ENCODE assay signal across 22 mouse cellular contexts in the genomic region with DNA sequence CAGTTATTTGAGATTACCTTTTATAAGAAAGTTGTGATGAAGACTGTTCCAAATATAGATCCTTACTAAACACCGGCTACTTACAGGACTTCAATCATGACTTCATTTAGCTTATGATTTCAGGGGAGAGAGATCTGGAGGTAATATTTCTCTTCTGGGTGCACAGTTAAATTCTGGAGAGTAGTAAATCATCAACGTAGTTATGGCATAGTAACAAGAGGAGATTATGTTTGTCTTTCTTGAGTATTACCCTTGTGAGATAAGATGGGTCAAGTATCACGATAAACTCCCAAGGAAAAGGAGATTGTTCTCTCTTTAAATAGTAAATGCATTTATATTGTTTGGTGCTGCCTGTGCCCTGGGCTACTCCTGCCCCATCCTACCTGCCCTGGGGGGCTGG.
"Had no signal": no experiment of that assay in that cellular context is flagged by ENCODE, and none has a peak within 500 bp of the region (broad histone marks: within the 10 kb centered on the region; RNA-seq: fewer than 3 reads in every experiment).

No protein-coding gene starts in this region.

- H3K4me2 ChIP-seq: heart, embryonic 12.5 days; hindbrain, embryonic 13.5 days; hindbrain, embryonic 15.5 days; limb, embryonic 12.5 days; liver, embryonic 11.5 days; liver, embryonic 13.5 days; liver, embryonic 15.5 days had no signal

- DNase-seq: forebrain, postnatal 0 days; gastrocnemius, postnatal 14 days; gastrocnemius, postnatal 36 days; heart, adult 11 months; heart, postnatal 36 days; kidney, adult 18-20 months; kidney, adult 8-10 months; kidney, postnatal 10 days; kidney, postnatal 25 days; kidney, postnatal 4 days; liver; liver, embryonic 13.5 days had no signal

- H3K27ac ChIP-seq: hindbrain, embryonic 13.5 days; hindbrain, embryonic 15.5 days; hindbrain, postnatal 0 days; layer of hippocampus, adult 2 months; left cerebral cortex, adult 2 months; limb, embryonic 10.5 days; limb, embryonic 12.5 days; liver, embryonic 13.5 days; liver, embryonic 15.5 days had no signal

- H3K27me3 ChIP-seq: heart, embryonic 12.5 days; hindbrain, embryonic 13.5 days; hindbrain, embryonic 15.5 days; limb, embryonic 12.5 days; liver, embryonic 13.5 days; liver, embryonic 15.5 days had no signal

- H3K4me3 ChIP-seq: heart, embryonic 12.5 days; hindbrain, embryonic 13.5 days; hindbrain, embryonic 15.5 days; layer of hippocampus, adult 2 months; left cerebral cortex, adult 2 months; limb, embryonic 10.5 days; limb, embryonic 12.5 days; liver, embryonic 13.5 days; liver, embryonic 15.5 days had no signal

- H3K9me3 ChIP-seq: heart, embryonic 12.5 days; hindbrain, embryonic 13.5 days; hindbrain, embryonic 15.5 days; limb, embryonic 10.5 days; limb, embryonic 12.5 days; liver, embryonic 13.5 days; liver, embryonic 15.5 days had no signal

- ATAC-seq: forebrain, postnatal 0 days; hindbrain, postnatal 0 days had no signal

- H3K36me3 ChIP-seq: heart, embryonic 12.5 days; hindbrain, embryonic 13.5 days; hindbrain, embryonic 15.5 days; limb, embryonic 10.5 days; limb, embryonic 12.5 days; liver, embryonic 13.5 days; liver, embryonic 15.5 days had no signal

- H3K4me1 ChIP-seq: hindbrain, embryonic 13.5 days; hindbrain, embryonic 15.5 days; liver, embryonic 13.5 days; liver, embryonic 15.5 days had no signal

- H3K9ac ChIP-seq: forebrain, postnatal 0 days; heart, embryonic 12.5 days; hindbrain, embryonic 13.5 days; hindbrain, embryonic 15.5 days; limb, embryonic 12.5 days; liver, embryonic 13.5 days; liver, embryonic 15.5 days had no signal
